8 mouse cellular contexts compared by ENCODE assay signal in genomic region chrX:101260441-101261325, GRCm38 (mm10). TPM values are rescaled to one million over a fixed set of nuclear protein-coding genes. Genes with fewer than 3 reads are reported as not detected.
A peak's percentile ranks its signal among the peaks of the same experiment; 100 is the strongest.
DNase-seq lines count a peak whose midpoint lies in the region; ATAC-seq and TF ChIP-seq lines count a peak whose summit lies in the region.
"Had no signal": no experiment of that assay in that cellular context is flagged by ENCODE, and none has a peak within 500 bp of the region (broad histone marks: within the 10 kb centered on the region; RNA-seq: fewer than 3 reads in every experiment).

No protein-coding gene starts in this region.

- H3K9ac ChIP-seq in CH12.LX (ENCODE audit: insufficient read depth, low read depth): 0 out of 2 replicates have a peak overlapping the region, but pooled peaks have one; percentile 48
- H3K9ac ChIP-seq in hindbrain, embryonic 12.5 days: no peak overlapping the region
- no peak overlapping the region for H3K9ac ChIP-seq in midbrain, embryonic 13.5 days (replicated peaks)

- H3K9me3 ChIP-seq in CH12.LX (replicated peaks; ENCODE audit: low read length): no peaks in the 10 kb centered on the region
- no peaks in the 10 kb centered on the region for H3K9me3 ChIP-seq in hindbrain, embryonic 12.5 days (replicated peaks)
- no peaks in the 10 kb centered on the region for H3K9me3 ChIP-seq in midbrain, embryonic 13.5 days

- in situ Hi-C loops in CH12.LX (cut with MboI; ENCODE audit: low pct_ligation_motif_present, low pct_unique_long_range_greater_than_20kb, low sequenced_read_pairs): loop anchor here (5.0 kb wide), 1 partner anchor 67 kb away; no protein-coding TSS in a partner anchor

- peak; percentile 78 for ATAC-seq in hindbrain, embryonic 12.5 days (ENCODE audit: low FRiP score)
- peak; percentile 62; the same call in 1 of the 2 replicates for ATAC-seq in midbrain, embryonic 13.5 days

- peak; percentile 42 for DNase-seq in CH12.LX (ENCODE audit: extremely low read depth)
- DNase-seq in MN1 (ENCODE audit: low spot score): peak; percentile 53
- no peak for DNase-seq in frontal cortex, postnatal 36 days (ENCODE audit: low spot score in 2 of 2)
- DNase-seq in urinary bladder, postnatal 25 days (ENCODE audit: low spot score): no peak
- DNase-seq in layer of hippocampus, adult 11-12 months (ENCODE audit: low spot score): no peak

- no peak for TF ChIP-seq EP300 in CH12.LX (IDR thresholded peaks at IDR 0.05; ENCODE audit: low read length)

- H3K27ac ChIP-seq in CH12.LX (ENCODE audit: insufficient read depth, low read depth): peak overlapping the region; percentile 79
- H3K27ac ChIP-seq in hindbrain, embryonic 12.5 days: peak overlapping the region; percentile 78
- H3K27ac ChIP-seq in midbrain, embryonic 13.5 days: peak overlapping the region; percentile 77

- TF ChIP-seq POLR2A in CH12.LX (IDR thresholded peaks at IDR 0.05; ENCODE audit: low read depth, low read length): no peak

- H3K27me3 ChIP-seq in CH12.LX (replicated peaks): no peaks in the 10 kb centered on the region
- H3K27me3 ChIP-seq in hindbrain, embryonic 12.5 days: peaks cover 3% of the 10 kb centered on the region
- H3K27me3 ChIP-seq in midbrain, embryonic 13.5 days: no peaks in the 10 kb centered on the region

- no peak overlapping the region; the same call in 1 of the 2 replicates for H3K4me2 ChIP-seq in CH12.LX (ENCODE audit: insufficient read depth, low read depth, poor library complexity, severe bottlenecking)
- H3K4me2 ChIP-seq in hindbrain, embryonic 12.5 days (replicated peaks): 0 out of 2 replicates have a peak overlapping the region, but pooled peaks have one; percentile 11
- no peak overlapping the region for H3K4me2 ChIP-seq in midbrain, embryonic 13.5 days (replicated peaks)

- no peak for TF ChIP-seq RAD21 in CH12.LX (IDR thresholded peaks at IDR 0.05; ENCODE audit: low read depth, low read length)

- WGBS in hindbrain, embryonic 12.5 days: 24% methylated on average over 9 of the region's 13 CpGs
- 13% methylated on average over 12 of the region's 13 CpGs for WGBS in midbrain, embryonic 13.5 days

- peaks cover 51 to 75% of the 10 kb centered on the region in 2 experiments for H3K36me3 ChIP-seq in CH12.LX (replicated peaks in 1 of 2; ENCODE audit: control insufficient read depth in 1 of 2, insufficient read depth in 1 of 2, low read length in 1 of 2)
- peaks cover 6% of the 10 kb centered on the region; the same call in 1 of the 2 replicates for H3K36me3 ChIP-seq in hindbrain, embryonic 12.5 days
- H3K36me3 ChIP-seq in midbrain, embryonic 13.5 days: no peaks in the 10 kb centered on the region

- TF ChIP-seq CTCF in CH12.LX (conservative IDR thresholded peaks at IDR 0.05 in 1 of 2, IDR thresholded peaks at IDR 0.05 in 1 of 2; ENCODE audit: low read depth in 2 of 2, low read length in 2 of 2): no peak

- no peak overlapping the region for H3K4me3 ChIP-seq in CH12.LX (replicated peaks in 1 of 3; ENCODE audit: low read depth in 2 of 3, low read length in 2 of 3, poor library complexity in 1 of 3)
- H3K4me3 ChIP-seq in hindbrain, embryonic 12.5 days: no peak overlapping the region
- no peak overlapping the region for H3K4me3 ChIP-seq in midbrain, embryonic 13.5 days (replicated peaks)

- peaks cover 5 to 46% of the 10 kb centered on the region in 2 experiments; a peak in 3 of 4 replicates for H3K4me1 ChIP-seq in CH12.LX (ENCODE audit: control insufficient read depth in 1 of 2, insufficient read depth in 2 of 2)
- peaks cover 11% of the 10 kb centered on the region; the same call in 1 of the 2 replicates for H3K4me1 ChIP-seq in hindbrain, embryonic 12.5 days
- peaks cover 10% of the 10 kb centered on the region for H3K4me1 ChIP-seq in midbrain, embryonic 13.5 days (replicated peaks)

- dilution Hi-C loops in CH12.LX (cut with MboI; ENCODE audit: extremely low pct_ligation_motif_present, extremely low pct_unique_long_range_greater_than_20kb, low sequenced_read_pairs): no loop called here

- peaks cover 10% of the 10 kb centered on the region for H3K79me2 ChIP-seq in CH12.LX (replicated peaks; ENCODE audit: control insufficient read depth, extremely low read depth, insufficient read depth, poor library complexity, severe bottlenecking)

TF ChIP-seq in CH12.LX, 34 proteins besides CTCF, POLR2A, EP300 and RAD21:
- TF ChIP-seq CHD2 (IDR thresholded peaks at IDR 0.05; ENCODE audit: low read length) (peak; percentile 73), POLR2AphosphoS2 (IDR thresholded peaks at IDR 0.05; ENCODE audit: low read depth, low read length) (no peak), ETS1 (conservative IDR thresholded peaks at IDR 0.05; ENCODE audit: low read depth, low read length) (no peak)

RNA-seq across cellular contexts. Expression of gene Gm614, which starts 3.1 kb away (rescaled TPM):
- total RNA-seq in CH12.LX (2012; rRNA removed) (0.25 and 0.64 TPM in 2 replicates), CH12.LX (2014; rRNA removed) (1.2 and 1.3 TPM in 2 replicates)
- polyA plus RNA-seq in CH12.LX (2012; ENCODE audit: insufficient read length, low read depth): 6.0 and 6.5 TPM in 2 replicates
- not detected in 2 replicates for polyA plus RNA-seq in hindbrain, embryonic 12.5 days (2016; fragmentation: Nextera tagmentation; extraction: Ambion mirVana)
- not detected in 2 replicates for polyA plus RNA-seq in midbrain, embryonic 13.5 days (2015; fragmentation: Nextera tagmentation; extraction: Ambion mirVana)

RNA-seq across cellular contexts. Expression of gene Foxo4, which starts 6.4 kb away (rescaled TPM):
- total RNA-seq in CH12.LX (2012; rRNA removed): 7.9 and 8.2 TPM in 2 replicates
- 7.4 and 9.0 TPM in 2 replicates for total RNA-seq in CH12.LX (2014; rRNA removed)
- polyA plus RNA-seq in CH12.LX (2012; ENCODE audit: insufficient read length, low read depth): 10.5 and 10.8 TPM in 2 replicates
- 1.8 and 2.4 TPM in 2 replicates for polyA plus RNA-seq in hindbrain, embryonic 12.5 days (2016; fragmentation: Nextera tagmentation; extraction: Ambion mirVana)
- polyA plus RNA-seq in midbrain, embryonic 13.5 days (2015; fragmentation: Nextera tagmentation; extraction: Ambion mirVana): 0.86 and 1.1 TPM in 2 replicates

RNA-seq across cellular contexts. Expression of gene Il2rg, which starts 7.4 kb away (rescaled TPM):
- total RNA-seq in CH12.LX (2012; rRNA removed) (64.1 and 82.6 TPM in 2 replicates), CH12.LX (2014; rRNA removed) (80.3 and 88.0 TPM in 2 replicates)
- 261 and 294 TPM in 2 replicates for polyA plus RNA-seq in CH12.LX (2012; ENCODE audit: insufficient read length, low read depth)
- 3.5 and 4.0 TPM in 2 replicates for polyA plus RNA-seq in hindbrain, embryonic 12.5 days (2016; fragmentation: Nextera tagmentation; extraction: Ambion mirVana)
- polyA plus RNA-seq in midbrain, embryonic 13.5 days (2015; fragmentation: Nextera tagmentation; extraction: Ambion mirVana): 4.1 and 5.2 TPM in 2 replicates

RNA-seq across cellular contexts. Expression of gene Gm20489, which starts 8.1 kb away (rescaled TPM):
- total RNA-seq in CH12.LX (2012; rRNA removed) (not detected in 2 replicates), CH12.LX (2014; rRNA removed) (not detected in 2 replicates)
- polyA plus RNA-seq in CH12.LX (2012; ENCODE audit: insufficient read length, low read depth): 0.30 TPM in 1 of 2 replicates, not detected in the other
- not detected in 2 replicates for polyA plus RNA-seq in hindbrain, embryonic 12.5 days (2016; fragmentation: Nextera tagmentation; extraction: Ambion mirVana)
- polyA plus RNA-seq in midbrain, embryonic 13.5 days (2015; fragmentation: Nextera tagmentation; extraction: Ambion mirVana): not detected in 2 replicates
- total RNA-seq: gastrocnemius, postnatal 4 days had no signal

RNA-seq across cellular contexts. Expression of gene Med12, which starts 13.1 kb away (rescaled TPM):
- 35.7 and 40.3 TPM in 2 replicates for total RNA-seq in CH12.LX (2012; rRNA removed)
- 15.5 and 15.7 TPM in 2 replicates for total RNA-seq in CH12.LX (2014; rRNA removed)
- 45.1 and 66.4 TPM in 2 replicates for polyA plus RNA-seq in CH12.LX (2012; ENCODE audit: insufficient read length, low read depth)
- polyA plus RNA-seq in hindbrain, embryonic 12.5 days (2016; fragmentation: Nextera tagmentation; extraction: Ambion mirVana): 38.9 and 39.2 TPM in 2 replicates
- 25.6 and 33.9 TPM in 2 replicates for polyA plus RNA-seq in midbrain, embryonic 13.5 days (2015; fragmentation: Nextera tagmentation; extraction: Ambion mirVana)

Comparison
In these comparisons a context has a peak if more than half of its experiments do, and no peak if none do; other contexts are left out.
1. DNase-seq: peak in CH12.LX (single experiment) and MN1 (single experiment); none in frontal cortex, postnatal 36 days (0 of 2), urinary bladder, postnatal 25 days (single experiment) and layer of hippocampus, adult 11-12 months (single experiment).
2. RNA of gene Il2rg, which starts 7.4 kb away (polyA plus RNA-seq): 261 to 294 TPM in CH12.LX; 4.1 to 5.2 TPM in midbrain, embryonic 13.5 days and 3.5 to 4.0 TPM in hindbrain, embryonic 12.5 days; every median in the first group is over 10 times any median in the second.
3. Peak in every context shown above with its lines, with median percentiles within 50 percentile points of each other: H3K27ac ChIP-seq.